9 mouse cellular contexts compared by ENCODE assay signal in the genomic region with DNA sequence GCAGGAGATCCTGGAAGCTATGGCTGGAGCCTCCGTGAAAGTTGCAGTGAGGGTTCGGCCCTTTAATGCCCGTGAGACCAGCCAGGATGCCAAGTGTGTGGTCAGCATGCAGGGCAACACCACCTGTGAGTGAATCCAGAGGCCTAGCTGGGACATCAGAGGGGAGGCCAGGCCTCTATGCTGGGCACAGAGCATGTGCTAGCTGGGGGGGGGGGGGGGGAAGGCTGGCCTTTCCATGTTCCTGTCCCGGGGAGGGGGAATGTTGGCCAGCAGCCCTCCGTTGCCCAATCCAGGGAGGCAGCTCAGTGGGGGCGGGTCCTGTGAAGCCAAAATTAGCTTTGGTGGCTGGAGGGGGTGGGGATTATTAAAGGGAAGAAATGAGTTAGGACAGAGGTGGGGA. TPM values are rescaled to one million over a fixed set of nuclear protein-coding genes. Genes with fewer than 3 reads are reported as not detected.
DNase-seq lines count a peak whose midpoint lies in the region; ATAC-seq and TF ChIP-seq lines count a peak whose summit lies in the region.
"Had no signal": no experiment of that assay in that cellular context is flagged by ENCODE, and none has a peak within 500 bp of the region (broad histone marks: within the 10 kb centered on the region; RNA-seq: fewer than 3 reads in every experiment).

No protein-coding gene starts in this region.

- DNase-seq in liver, adult 2 months (ENCODE audit: extremely low read depth, low read depth, low spot score): peak; percentile 75
- DNase-seq in liver: no peak
- DNase-seq in heart, adult 8-10 months (ENCODE audit: low spot score): peak; percentile 64
- no peak for DNase-seq in spleen, postnatal 14 days (ENCODE audit: low spot score in 2 of 2)
- no peak for DNase-seq in right cerebral cortex, postnatal 10 days (ENCODE audit: low spot score in 2 of 2)
- DNase-seq in urinary bladder, adult 18-20 months (ENCODE audit: low spot score in 2 of 2): no peak

- H3K79me2 ChIP-seq in liver, adult 2 months (ENCODE audit: control insufficient read depth, insufficient read depth, low read length): peaks cover 17% of the 10 kb centered on the region

- H3K4me1 ChIP-seq in liver, adult 2 months (ENCODE audit: control insufficient read depth, insufficient read depth, low read length): peaks cover 16% of the 10 kb centered on the region
- H3K4me1 ChIP-seq in limb, embryonic 15.5 days: peaks cover 29% of the 10 kb centered on the region
- peaks cover 32% of the 10 kb centered on the region for H3K4me1 ChIP-seq in neural tube, embryonic 15.5 days

- H3K36me3 ChIP-seq in liver, adult 2 months (ENCODE audit: control insufficient read depth, insufficient read depth, low read length): peaks cover 36% of the 10 kb centered on the region
- H3K36me3 ChIP-seq in limb, embryonic 15.5 days: peaks cover 48% of the 10 kb centered on the region
- H3K36me3 ChIP-seq in neural tube, embryonic 15.5 days: peaks cover 45% of the 10 kb centered on the region

- H3K27ac ChIP-seq in liver, adult 2 months (replicated peaks; ENCODE audit: insufficient read depth, low read depth, low read length): peak overlapping the region; percentile 98
- no peak overlapping the region; the same call in 1 of the 2 replicates for H3K27ac ChIP-seq in limb, embryonic 15.5 days
- H3K27ac ChIP-seq in neural tube, embryonic 15.5 days (replicated peaks): no peak overlapping the region

- no peak for ATAC-seq in limb, embryonic 15.5 days (ENCODE audit: insufficient number of reproducible peaks, low FRiP score, low TSS enrichment, low read depth)
- ATAC-seq in neural tube, embryonic 15.5 days (ENCODE audit: low FRiP score): no peak
- ATAC-seq: Patski had no signal

- peak overlapping the region; percentile 69 for H3K9ac ChIP-seq in liver, adult 2 months (ENCODE audit: low read depth, low read length)
- H3K9ac ChIP-seq in limb, embryonic 15.5 days: peak overlapping the region; percentile 33; the same call in 1 of the 2 replicates
- H3K9ac ChIP-seq in neural tube, embryonic 15.5 days (replicated peaks): peak overlapping the region; percentile 10; the same call in 1 of the 2 replicates

- H3K9me3 ChIP-seq in limb, embryonic 15.5 days: no peaks in the 10 kb centered on the region
- no peaks in the 10 kb centered on the region for H3K9me3 ChIP-seq in neural tube, embryonic 15.5 days (replicated peaks)

- 0 out of 2 replicates have a peak overlapping the region, but pooled peaks have one; percentile 7 for H3K4me2 ChIP-seq in limb, embryonic 15.5 days
- peak overlapping the region; percentile 89 for H3K4me2 ChIP-seq in neural tube, embryonic 15.5 days

- TF ChIP-seq POLR2A in liver, adult 2 months (IDR thresholded peaks at IDR 0.05; ENCODE audit: extremely low read depth, insufficient read depth, low read length): 0 out of 2 replicates have a peak, but pooled peaks have one; percentile 22

- H3K27me3 ChIP-seq in liver, adult 2 months (ENCODE audit: control insufficient read depth, insufficient read depth, low read length): no peaks in the 10 kb centered on the region
- no peaks in the 10 kb centered on the region for H3K27me3 ChIP-seq in limb, embryonic 15.5 days
- H3K27me3 ChIP-seq in neural tube, embryonic 15.5 days (replicated peaks): no peaks in the 10 kb centered on the region
- H3K27me3 ChIP-seq: Patski had no signal

- 0 out of 2 replicates have a peak overlapping the region, but pooled peaks have one; percentile 40 for H3K4me3 ChIP-seq in liver, adult 2 months (ENCODE audit: insufficient read depth, low read depth, low read length)
- H3K4me3 ChIP-seq in limb, embryonic 15.5 days: no peak overlapping the region
- no peak overlapping the region for H3K4me3 ChIP-seq in neural tube, embryonic 15.5 days (replicated peaks)

- 23% methylated on average over 6 of the region's 6 CpGs for WGBS in liver, adult 2 months
- 58% methylated on average over 5 of the region's 6 CpGs for WGBS in limb, embryonic 15.5 days
- WGBS in neural tube, embryonic 15.5 days: 79% methylated on average over 6 of the region's 6 CpGs

- no peak for TF ChIP-seq CTCF in liver, adult 2 months (IDR thresholded peaks at IDR 0.05; ENCODE audit: low read depth, low read length)

RNA-seq across cellular contexts. Expression of a gene that starts 2.4 kb away (rescaled TPM):
- 50.8 and 60.9 TPM in 2 replicates for total RNA-seq in liver, adult 2 months (2014; rRNA removed)
- 75.6 and 93.7 TPM in 2 replicates for polyA plus RNA-seq in liver, adult 2 months (2012; rRNA removed)
- total RNA-seq in heart, adult 8-10 months (2022): 100 to 1,000 TPM; 456 to 555 (median 507) TPM
- 4.3 and 5.3 TPM in 2 replicates for polyA plus RNA-seq in limb, embryonic 15.5 days (2015; fragmentation: Nextera tagmentation; extraction: Ambion mirVana)
- 1.6 and 1.7 TPM in 2 replicates for polyA plus RNA-seq in neural tube, embryonic 15.5 days (2015; fragmentation: Nextera tagmentation; extraction: Ambion mirVana)

RNA-seq across cellular contexts. Expression of a gene that starts 2.8 kb away (rescaled TPM):
- 14.1 and 18.4 TPM in 2 replicates for total RNA-seq in liver, adult 2 months (2014; rRNA removed)
- 19.5 and 29.9 TPM in 2 replicates for polyA plus RNA-seq in liver, adult 2 months (2012; rRNA removed)
- total RNA-seq in heart, adult 8-10 months (2022): 1 to 10 TPM; 5.1 to 6.7 (median 5.6) TPM
- 0.91 and 2.1 TPM in 2 replicates for polyA plus RNA-seq in limb, embryonic 15.5 days (2015; fragmentation: Nextera tagmentation; extraction: Ambion mirVana)
- 1.2 and 1.4 TPM in 2 replicates for polyA plus RNA-seq in neural tube, embryonic 15.5 days (2015; fragmentation: Nextera tagmentation; extraction: Ambion mirVana)

RNA-seq across cellular contexts. Expression of a gene that starts 14.9 kb away (rescaled TPM):
- total RNA-seq in liver, adult 2 months (2014; rRNA removed): 2.3 and 3.0 TPM in 2 replicates
- polyA plus RNA-seq in liver, adult 2 months (2012; rRNA removed): 14.7 and 16.9 TPM in 2 replicates
- total RNA-seq in heart, adult 8-10 months (2022): 10 to 100 TPM; 32.4 to 41.1 (median 34.2) TPM
- 12.9 and 14.8 TPM in 2 replicates for polyA plus RNA-seq in limb, embryonic 15.5 days (2015; fragmentation: Nextera tagmentation; extraction: Ambion mirVana)
- 25.6 and 29.0 TPM in 2 replicates for polyA plus RNA-seq in neural tube, embryonic 15.5 days (2015; fragmentation: Nextera tagmentation; extraction: Ambion mirVana)

RNA-seq across cellular contexts. Expression of a gene that starts 33.6 kb away (rescaled TPM):
- 29.4 and 31.6 TPM in 2 replicates for total RNA-seq in liver, adult 2 months (2014; rRNA removed)
- 21.0 and 24.0 TPM in 2 replicates for polyA plus RNA-seq in liver, adult 2 months (2012; rRNA removed)
- total RNA-seq in heart, adult 8-10 months (2022): 100 to 1,000 TPM in 1 of 4 experiments, 10 to 100 TPM in 3; 89.6 to 119 (median 95.7) TPM
- 149 and 172 TPM in 2 replicates for polyA plus RNA-seq in limb, embryonic 15.5 days (2015; fragmentation: Nextera tagmentation; extraction: Ambion mirVana)
- polyA plus RNA-seq in neural tube, embryonic 15.5 days (2015; fragmentation: Nextera tagmentation; extraction: Ambion mirVana): 159 and 165 TPM in 2 replicates

RNA-seq across cellular contexts. Expression of a gene that starts 45.8 kb away (rescaled TPM):
- total RNA-seq in liver, adult 2 months (2014; rRNA removed): 3.0 and 3.3 TPM in 2 replicates
- polyA plus RNA-seq in liver, adult 2 months (2012; rRNA removed): 4.0 and 4.5 TPM in 2 replicates
- 1,000 to 10,000 TPM; 1,693 to 1,917 (median 1,770) TPM for total RNA-seq in heart, adult 8-10 months (2022)
- 71.5 and 252 TPM in 2 replicates for polyA plus RNA-seq in limb, embryonic 15.5 days (2015; fragmentation: Nextera tagmentation; extraction: Ambion mirVana)
- polyA plus RNA-seq in neural tube, embryonic 15.5 days (2015; fragmentation: Nextera tagmentation; extraction: Ambion mirVana): 12.6 and 17.5 TPM in 2 replicates

Comparison
In these comparisons a context has a peak if more than half of its experiments do, and no peak if none do; other contexts are left out.
1. DNase-seq: peak in liver, adult 2 months (single experiment) and heart, adult 8-10 months (single experiment); none in liver (single experiment), spleen, postnatal 14 days (0 of 2), right cerebral cortex, postnatal 10 days (0 of 2) and urinary bladder, adult 18-20 months (0 of 2).
2. H3K9ac ChIP-seq: peak in every context shown above with its lines; median percentile 69 in liver, adult 2 months; 33 in limb, embryonic 15.5 days; 10 in neural tube, embryonic 15.5 days.
3. RNA of a gene that starts 2.4 kb away (polyA plus RNA-seq): 75.6 to 93.7 TPM in liver, adult 2 months; 4.3 to 5.3 TPM in limb, embryonic 15.5 days and 1.6 to 1.7 TPM in neural tube, embryonic 15.5 days; every median in the first group is over 10 times any median in the second.